Mouse (Mus musculus): ENCODE data around the gene Ly86. TPM values are rescaled to one million over a fixed set of nuclear protein-coding genes. Genes with fewer than 3 reads are reported as not detected.

Gene Ly86
- polyA plus RNA-seq, 1 experiment from 2014 or later = 11.9 TPM

GRCm38 (mm10) chr13:37462049-37462702 is 117.2 kb downstream of the Ly86 start:
- Histone ChIP-seq H3K4me3 (ENCODE audit: low read depth, low read length) (no peak overlapping the region), H3K4me2 (ENCODE audit: low read length) (no peak overlapping the region), H3K4me1 (replicated peaks; ENCODE audit: control insufficient read depth, insufficient read depth, low read length) (peaks cover 5% of the 10 kb centered on the region; the same call in 1 of the 2 replicates), H3K9ac (ENCODE audit: low read length) (no peak overlapping the region), H3K27me3 (replicated peaks; ENCODE audit: control insufficient read depth, insufficient read depth, low read length) (no peaks in the 10 kb centered on the region), H3K36me3 (ENCODE audit: control insufficient read depth, insufficient read depth, low read length) (no peaks in the 10 kb centered on the region), H3K9me3 (ENCODE audit: control insufficient read depth, low read length) (no peaks in the 10 kb centered on the region), H3K27ac (ENCODE audit: low read depth) (no peak overlapping the region)
- WGBS = 89% methylated on average over 12 of the region's 12 CpGs
- ATAC-seq (replicated peaks; ENCODE audit: low FRiP score, low TSS enrichment, low read depth) (no peak), DNase-seq (ENCODE audit: low spot score) (no peak)

GRCm38 (mm10) chr13:37465710-37466109 is 120.7 kb downstream of the Ly86 start:
- Histone ChIP-seq H3K27me3 (replicated peaks; ENCODE audit: control insufficient read depth, insufficient read depth, low read length) (no peaks in the 10 kb centered on the region), H3K4me2 (ENCODE audit: low read length) (no peak overlapping the region), H3K27ac (ENCODE audit: low read depth) (no peak overlapping the region), H3K4me1 (replicated peaks; ENCODE audit: control insufficient read depth, insufficient read depth, low read length) (peaks cover 12% of the 10 kb centered on the region), H3K9me3 (ENCODE audit: control insufficient read depth, low read length) (no peaks in the 10 kb centered on the region), H3K9ac (ENCODE audit: low read length) (no peak overlapping the region), H3K4me3 (ENCODE audit: low read depth, low read length) (no peak overlapping the region), H3K36me3 (ENCODE audit: control insufficient read depth, insufficient read depth, low read length) (no peaks in the 10 kb centered on the region)
- 72% methylated on average over 6 of the region's 6 CpGs for WGBS
- no peak for ATAC-seq (replicated peaks; ENCODE audit: low FRiP score, low TSS enrichment, low read depth)
- no peak for DNase-seq (ENCODE audit: low spot score)

GRCm38 (mm10) chr13:37467795-37468194 is 122.8 kb downstream of the Ly86 start:
- DNase-seq (ENCODE audit: low spot score) (no peak), ATAC-seq (replicated peaks; ENCODE audit: low FRiP score, low TSS enrichment, low read depth) (no peak)
- Histone ChIP-seq H3K36me3 (ENCODE audit: control insufficient read depth, insufficient read depth, low read length) (no peaks in the 10 kb centered on the region), H3K27me3 (replicated peaks; ENCODE audit: control insufficient read depth, insufficient read depth, low read length) (no peaks in the 10 kb centered on the region), H3K27ac (ENCODE audit: low read depth) (peak overlapping the region; percentile 34), H3K4me2 (ENCODE audit: low read length) (0 out of 2 replicates have a peak overlapping the region, but pooled peaks have one; percentile 16), H3K9me3 (ENCODE audit: control insufficient read depth, low read length) (no peaks in the 10 kb centered on the region), H3K4me3 (ENCODE audit: low read depth, low read length) (no peak overlapping the region), H3K4me1 (replicated peaks; ENCODE audit: control insufficient read depth, insufficient read depth, low read length) (peaks cover 13% of the 10 kb centered on the region), H3K9ac (ENCODE audit: low read length) (no peak overlapping the region)
- whole genome bisulfite sequencing = 12% methylated on average over 8 of the region's 8 CpGs

Measured in intestine, embryonic 14.5 days (tissue).